Mouse (Mus musculus) embryonic fibroblast, embryonic 13.5 days (primary cell): ENCODE results near the gene Cux1. TPM values are rescaled to one million over a fixed set of nuclear protein-coding genes. Genes with fewer than 3 reads are reported as not detected.
"Not testable (repeated sequence)": the region's sequence is repeated elsewhere in the genome, so short reads cannot be mapped to it uniquely, and the experiment has no call there.

Experiments used
- H3K27ac ChIP-seq: 2 replicates; pipeline ENCODE4 v1.5.1; 2012; ENCODE audit warnings: low read length, control low read depth, inconsistent platforms; ENCODE audit not compliant: insufficient read depth
- H3K4me1 ChIP-seq: 2 replicates; pipeline ENCODE4 v1.6.1; 2011; ENCODE audit warnings: low read length; ENCODE audit not compliant: control insufficient read depth, insufficient read depth
- H3K4me3 ChIP-seq: 2 replicates; pipeline ENCODE4 v1.5.1; 2011; ENCODE audit warnings: mild to moderate bottlenecking, control low read depth, low read length; ENCODE audit not compliant: insufficient read depth
- CTCF ChIP-seq: IDR thresholded peaks from 2 replicates; pipeline ENCODE4 v1.5.1; 2011; ENCODE audit warnings: mild to moderate bottlenecking, control low read depth, low read length, moderate library complexity, borderline replicate concordance; ENCODE audit not compliant: insufficient read depth
- POLR2A ChIP-seq: IDR thresholded peaks from 2 replicates; pipeline ENCODE4 v1.6.1; 2011; ENCODE audit warnings: low read depth, mild to moderate bottlenecking, control low read depth, low read length, moderate library complexity
- polyA plus RNA-seq: library from polyadenylated mRNA; stranded (reverse); fragments of >200 nt; gene quantifications from 2 replicates; pipeline ENCODE4 v1.2.4, GENCODE M21; 2011; ENCODE audit warnings: low read depth; ENCODE audit not compliant: missing spikeins, insufficient read length

Gene Cux1
- polyA plus RNA-seq, 1 experiment, result 48.4 TPM

GRCm38 (mm10) chr5:136475161-136475560 is 92.1 kb downstream of the Cux1 start:
- no peak overlapping the region for H3K4me3 ChIP-seq
- no peak for TF ChIP-seq CTCF
- TF ChIP-seq POLR2A, result no peak
- H3K4me1 ChIP-seq, result peaks cover 23% of the 10 kb centered on the region
- H3K27ac ChIP-seq, result no peak overlapping the region

GRCm38 (mm10) chr5:136474086-136474485 is 93.2 kb downstream of the Cux1 start:
- Histone ChIP-seq H3K4me1 (peaks cover 18% of the 10 kb centered on the region), H3K4me3 (no peak overlapping the region), H3K27ac (no peak overlapping the region; the same call in 1 of the 2 replicates)
- TF ChIP-seq CTCF, result no peak
- TF ChIP-seq POLR2A, result no peak

DNA sequence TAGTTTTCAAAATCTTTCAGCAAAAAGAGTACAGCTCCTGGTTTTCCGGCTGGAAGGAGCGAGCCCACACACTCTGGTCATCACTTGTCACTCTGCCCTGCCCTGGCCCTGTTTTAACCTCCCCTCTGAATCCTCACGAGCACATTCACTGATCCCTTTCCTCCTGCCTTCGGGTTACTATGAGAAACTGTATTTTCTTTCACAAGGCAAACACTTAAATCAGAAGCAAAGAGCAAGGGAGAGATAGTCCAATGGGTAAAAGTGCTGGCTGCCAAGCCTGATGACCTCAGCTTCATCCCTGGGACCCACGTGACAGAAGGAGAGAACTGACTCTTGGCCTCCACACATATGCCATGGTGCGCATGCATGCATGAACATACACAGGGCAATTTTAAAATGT is 94.0 kb downstream of the Cux1 start:
- H3K27ac ChIP-seq, result peak overlapping the region; percentile 80

DNA sequence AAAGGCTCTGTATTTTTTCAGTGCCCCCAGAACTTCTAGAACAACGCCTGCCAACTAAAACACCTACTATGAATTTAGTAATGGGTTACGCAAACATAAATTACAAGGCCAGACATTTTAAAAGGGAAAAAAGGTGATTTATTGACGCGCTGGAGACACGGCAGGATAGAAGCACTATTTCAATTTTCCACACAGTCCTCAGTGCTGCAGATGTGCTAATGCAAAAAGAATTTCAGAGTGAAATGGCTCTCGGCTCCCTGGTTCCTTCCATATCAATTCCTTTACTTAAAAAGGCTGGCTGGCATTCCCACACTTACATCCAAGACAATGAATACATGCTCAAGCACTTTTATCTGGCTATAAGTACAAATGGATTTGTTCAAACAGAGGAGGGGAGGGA is 94.4 kb downstream of the Cux1 start:
- Histone ChIP-seq H3K4me3 (no peak overlapping the region), H3K4me1 (peaks cover 15% of the 10 kb centered on the region), H3K27ac (peak overlapping the region; percentile 80)
- no peak for TF ChIP-seq POLR2A

More for the DNA sequence above, 94.0 kb downstream of the Cux1 start:
- TF ChIP-seq CTCF (no peak), POLR2A (no peak)
- peaks cover 18% of the 10 kb centered on the region for H3K4me1 ChIP-seq
- H3K4me3 ChIP-seq, result no peak overlapping the region

- H3K4me1 ChIP-seq, result peaks cover 15% of the 10 kb centered on the region
- H3K4me3 ChIP-seq, H3K27ac ChIP-seq: not testable (repeated sequence)
Measured at GRCm38 (mm10) chr5:136470985-136471735, 96.1 kb downstream of the Cux1 start.

DNA sequence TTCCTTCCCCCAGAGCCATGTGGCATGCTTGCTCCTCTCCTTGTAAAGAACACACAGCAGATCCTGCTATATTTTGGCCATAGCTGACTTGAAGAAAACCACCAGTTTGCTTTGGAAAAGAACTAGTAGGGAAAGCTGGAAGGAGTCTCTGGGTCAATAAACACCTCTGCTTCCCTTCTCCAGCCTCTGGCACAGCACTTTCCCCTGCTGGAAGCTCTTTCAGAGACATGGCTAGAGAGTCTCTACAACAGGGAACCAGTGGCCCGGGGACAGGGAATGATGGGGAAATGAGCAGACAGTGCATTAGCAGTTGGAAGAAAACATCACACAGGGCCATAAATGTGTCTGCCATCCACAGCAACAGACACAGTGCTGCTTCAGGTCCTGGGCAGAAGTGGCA is 98.0 kb downstream of the Cux1 start:
- no peak for TF ChIP-seq POLR2A
- Histone ChIP-seq H3K4me3 (no peak overlapping the region), H3K27ac (no peak overlapping the region), H3K4me1 (peaks cover 22% of the 10 kb centered on the region)

GRCm38 (mm10) chr5:136467360-136467999 is 99.8 kb downstream of the Cux1 start:
- H3K4me1 ChIP-seq, result peaks cover 17% of the 10 kb centered on the region
- H3K27ac ChIP-seq, result no peak overlapping the region
- TF ChIP-seq POLR2A (no peak), CTCF (no peak)
- no peak overlapping the region for H3K4me3 ChIP-seq

DNA sequence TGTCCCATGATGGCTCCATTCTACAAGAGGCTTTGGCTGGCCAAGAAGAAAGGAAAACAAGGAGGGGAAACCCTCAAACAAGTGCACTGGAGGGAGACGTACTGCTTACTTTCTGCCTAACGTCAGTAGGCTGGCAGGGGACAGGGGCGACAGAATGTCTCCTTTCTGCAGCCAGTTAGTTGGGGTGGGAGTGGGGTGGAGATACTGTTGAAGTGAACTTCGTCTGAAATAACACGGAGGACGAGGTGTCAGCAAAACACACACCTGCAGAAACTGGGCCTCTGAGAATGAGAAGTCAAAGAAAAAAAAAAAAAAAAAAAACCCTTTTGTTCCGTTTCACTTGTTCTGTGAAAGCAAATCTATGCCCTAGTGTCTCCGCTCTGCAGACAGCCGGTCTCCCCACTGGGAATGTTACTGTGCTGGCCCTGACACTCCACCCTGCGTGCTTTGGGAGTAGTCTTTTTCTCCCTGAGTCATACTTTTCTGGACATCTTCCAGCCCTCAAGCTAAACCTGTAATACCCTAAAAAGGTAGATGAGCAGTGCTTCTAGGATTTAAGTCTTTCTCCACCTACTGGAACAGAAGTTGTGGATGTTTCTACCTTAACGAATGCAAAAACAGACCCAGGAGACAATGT is 101.4 kb downstream of the Cux1 start:
- Histone ChIP-seq H3K27ac (peak overlapping the region; percentile 60; the same call in 1 of the 2 replicates), H3K4me3 (no peak overlapping the region), H3K4me1 (peaks cover 15% of the 10 kb centered on the region)
- TF ChIP-seq CTCF, result no peak
- no peak for TF ChIP-seq POLR2A

- TF ChIP-seq CTCF (no peak), POLR2A (peak; percentile 46; the same call in 1 of the 2 replicates)
- peaks cover 15% of the 10 kb centered on the region for H3K4me1 ChIP-seq
- H3K4me3 ChIP-seq, result no peak overlapping the region
- peak overlapping the region; percentile 60; the same call in 1 of the 2 replicates for H3K27ac ChIP-seq
Measured at GRCm38 (mm10) chr5:136465366-136465765, 101.9 kb downstream of the Cux1 start.

DNA sequence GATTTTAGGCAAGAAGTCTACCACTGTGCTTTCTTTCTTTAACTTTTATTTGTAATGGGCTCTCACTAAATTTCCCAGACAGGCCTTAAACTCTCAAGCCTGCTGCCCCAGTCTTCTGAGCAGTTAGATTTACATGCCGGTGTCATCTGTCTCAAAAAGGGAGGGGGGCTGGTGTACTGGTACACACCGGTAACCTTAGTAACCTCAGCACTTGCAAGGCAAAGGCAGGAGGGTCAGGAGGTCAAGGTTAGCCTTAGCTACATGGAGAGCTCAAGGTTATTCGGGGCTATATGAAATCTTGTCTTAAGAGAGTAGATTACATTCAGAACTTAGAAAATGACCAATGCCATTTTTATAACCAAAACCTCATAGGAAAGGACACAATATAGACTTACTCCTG is 102.4 kb downstream of the Cux1 start:
- peaks cover 14% of the 10 kb centered on the region for H3K4me1 ChIP-seq
- TF ChIP-seq CTCF, result no peak
- TF ChIP-seq POLR2A, result no peak
- H3K27ac ChIP-seq, result no peak overlapping the region
- no peak overlapping the region for H3K4me3 ChIP-seq
